Mouse (Mus musculus) kidney, embryonic 16.5 days (tissue): ENCODE measurements around the gene Rnf24. TPM values are rescaled to one million over a fixed set of nuclear protein-coding genes. Genes with fewer than 3 reads are reported as not detected.
"Not testable (repeated sequence)": the region's sequence is repeated elsewhere in the genome, so short reads cannot be mapped to it uniquely, and the experiment has no call there.

Experiments used
- ATAC-seq: fragments of 200-750 bp; cut with Nextera tagmentation; 2 replicates; pipeline ENCODE4 v1.8.0; 2017; ENCODE audit warnings: moderate TSS enrichment; ENCODE audit not compliant: low FRiP score, low TSS enrichment
- H3K27ac ChIP-seq: fragments of 300-500 bp; sonication (generic); 2 replicates; pipeline ENCODE4 v1.5.1; 2014; ENCODE audit warnings: low read length
- H3K27me3 ChIP-seq: fragments of 300-500 bp; sonication (generic); 2 replicates; pipeline ENCODE4 v1.6.1; 2014; ENCODE audit warnings: low read length, control low read depth, mixed read lengths; ENCODE audit not compliant: insufficient read depth
- H3K36me3 ChIP-seq: fragments of 300-500 bp; sonication (generic); 2 replicates; pipeline ENCODE4 v1.6.1; 2014; ENCODE audit warnings: low read length, control low read depth, mixed read lengths; ENCODE audit not compliant: insufficient read depth
- H3K4me1 ChIP-seq: fragments of 300-500 bp; sonication (generic); 2 replicates; pipeline ENCODE4 v1.6.1; 2014; ENCODE audit warnings: low read length, control low read depth, mixed read lengths; ENCODE audit not compliant: insufficient read depth
- H3K4me2 ChIP-seq: fragments of 300-500 bp; sonication (generic); replicated peaks from 2 replicates; pipeline ENCODE4 v1.6.1; 2014; ENCODE audit warnings: low read depth, low read length
- H3K4me3 ChIP-seq: fragments of 300-500 bp; sonication (generic); 2 replicates; pipeline ENCODE4 v1.5.1; 2014; ENCODE audit warnings: mild to moderate bottlenecking, low read length
- H3K9ac ChIP-seq: fragments of 300-500 bp; sonication (generic); replicated peaks from 2 replicates; pipeline ENCODE4 v1.6.1; 2014; ENCODE audit warnings: low read length
- H3K9me3 ChIP-seq: fragments of 300-500 bp; sonication (generic); 2 replicates; pipeline ENCODE4 v1.6.1; 2016; ENCODE audit warnings: low read length, control low read depth
- WGBS: fragments of 180-500 bp; shearing (Covaris S2); extraction: QIAGEN DNeasy Blood & Tissue Kit; methylation state at CpG from one replicate; pipeline ENCODE4 v1.1.7; 2014; 5-methylcytosine and 5-hydroxymethylcytosine counted together
- polyA plus RNA-seq: library from polyadenylated mRNA; unstranded; fragments of >200 nt; fragmentation: Nextera tagmentation; extraction: Ambion mirVana; gene quantifications from 2 replicates; pipeline ENCODE4 v1.2.1, GENCODE M21; 2015

Gene Rnf24
- polyA plus RNA-seq, 1 experiment from 2014 or later = 3.6 TPM

- no peak overlapping the region for H3K9ac ChIP-seq
- 84% methylated on average over 2 of the region's 2 CpGs for WGBS
These were observed 36.5 kb downstream of the Rnf24 start for GRCm38 (mm10) chr2:131316167-131316566.

GRCm38 (mm10) chr2:131309296-131309695 lies 43.4 kb downstream of the Rnf24 start:
- Histone ChIP-seq H3K4me3 (no peak overlapping the region), H3K9ac (no peak overlapping the region), H3K4me1 (no peaks in the 10 kb centered on the region), H3K4me2 (no peak overlapping the region), H3K9me3 (no peaks in the 10 kb centered on the region), H3K36me3 (no peaks in the 10 kb centered on the region), H3K27ac (no peak overlapping the region), H3K27me3 (no peaks in the 10 kb centered on the region)
- WGBS = 47% methylated on average over 6 of the region's 6 CpGs
- ATAC-seq = no peak

More at GRCm38 (mm10) chr2:131316167-131316566, 36.5 kb downstream of the Rnf24 start:
- Histone ChIP-seq H3K4me2 (no peak overlapping the region), H3K4me3 (no peak overlapping the region), H3K27ac (no peak overlapping the region), H3K27me3 (no peaks in the 10 kb centered on the region), H3K36me3 (no peaks in the 10 kb centered on the region), H3K4me1 (0 out of 2 replicates have a peak, but pooled peaks cover under 1% of the 10 kb centered on the region), H3K9me3 (peaks cover 3% of the 10 kb centered on the region; the same call in 1 of the 2 replicates)
- 0 out of 2 replicates have a peak, but pooled peaks have one; percentile 6 for ATAC-seq

GRCm38 (mm10) chr2:131307822-131308221 lies 44.9 kb downstream of the Rnf24 start:
- H3K9ac ChIP-seq = no peak overlapping the region
- H3K27me3 ChIP-seq = no peaks in the 10 kb centered on the region
- no peaks in the 10 kb centered on the region for H3K4me1 ChIP-seq
- H3K27ac ChIP-seq = no peak overlapping the region
- H3K4me3 ChIP-seq = no peak overlapping the region
- H3K9me3 ChIP-seq = no peaks in the 10 kb centered on the region
- 0 out of 2 replicates have a peak, but pooled peaks cover 6% of the 10 kb centered on the region for H3K36me3 ChIP-seq
- ATAC-seq = no peak
- no peak overlapping the region for H3K4me2 ChIP-seq
- WGBS = 82% methylated on average over 2 of the region's 2 CpGs

- no peak for ATAC-seq
- Histone ChIP-seq H3K9ac (no peak overlapping the region), H3K27me3 (no peaks in the 10 kb centered on the region), H3K36me3 (0 out of 2 replicates have a peak, but pooled peaks cover 9% of the 10 kb centered on the region), H3K9me3 (no peaks in the 10 kb centered on the region), H3K4me3 (no peak overlapping the region), H3K4me1 (no peaks in the 10 kb centered on the region), H3K4me2 (no peak overlapping the region), H3K27ac (no peak overlapping the region)
- 65% methylated on average over 5 of the region's 5 CpGs for WGBS
These were observed 45.3 kb downstream of the Rnf24 start for GRCm38 (mm10) chr2:131307391-131307790.

GRCm38 (mm10) chr2:131305226-131305625 lies 47.5 kb downstream of the Rnf24 start:
- not testable (repeated sequence) for ATAC-seq, H3K27me3 ChIP-seq, H3K9me3 ChIP-seq, H3K4me1 ChIP-seq, H3K27ac ChIP-seq, H3K36me3 ChIP-seq, H3K9ac ChIP-seq, H3K4me3 ChIP-seq, H3K4me2 ChIP-seq
- WGBS = 84% methylated on average over 1 of the region's 1 CpGs

- ATAC-seq = no peak
- Histone ChIP-seq H3K4me1 (no peaks in the 10 kb centered on the region), H3K4me2 (no peak overlapping the region), H3K36me3 (0 out of 2 replicates have a peak, but pooled peaks cover 9% of the 10 kb centered on the region), H3K27ac (no peak overlapping the region), H3K9me3 (no peaks in the 10 kb centered on the region), H3K9ac (no peak overlapping the region), H3K27me3 (no peaks in the 10 kb centered on the region), H3K4me3 (no peak overlapping the region)
- 78% methylated on average over 9 of the region's 9 CpGs for WGBS
These were observed 48.2 kb downstream of the Rnf24 start for GRCm38 (mm10) chr2:131304497-131304896.

GRCm38 (mm10) chr2:131301635-131302034 lies 51.1 kb downstream of the Rnf24 start:
- Histone ChIP-seq H3K9me3 (no peaks in the 10 kb centered on the region), H3K4me2 (no peak overlapping the region), H3K27ac (no peak overlapping the region), H3K9ac (no peak overlapping the region), H3K36me3 (peaks cover 21% of the 10 kb centered on the region), H3K4me3 (no peak overlapping the region), H3K4me1 (no peaks in the 10 kb centered on the region), H3K27me3 (no peaks in the 10 kb centered on the region)
- no peak for ATAC-seq

- Histone ChIP-seq H3K4me3 (no peak overlapping the region), H3K27me3 (no peaks in the 10 kb centered on the region), H3K36me3 (peaks cover 32% of the 10 kb centered on the region), H3K4me2 (no peak overlapping the region), H3K4me1 (no peaks in the 10 kb centered on the region), H3K9ac (no peak overlapping the region), H3K9me3 (no peaks in the 10 kb centered on the region), H3K27ac (no peak overlapping the region)
- ATAC-seq = no peak
- WGBS = 88% methylated on average over 2 of the region's 2 CpGs
These were observed 52.2 kb downstream of the Rnf24 start for GRCm38 (mm10) chr2:131300485-131300884.

GRCm38 (mm10) chr2:131298674-131299073 lies 54.0 kb downstream of the Rnf24 start:
- H3K4me3 ChIP-seq, H3K9ac ChIP-seq, ATAC-seq, H3K27me3 ChIP-seq, H3K27ac ChIP-seq, H3K4me2 ChIP-seq, H3K9me3 ChIP-seq, H3K4me1 ChIP-seq: not testable (repeated sequence)
- peaks cover 44% of the 10 kb centered on the region for H3K36me3 ChIP-seq
- 83% methylated on average over 7 of the region's 7 CpGs for WGBS

GRCm38 (mm10) chr2:131296746-131297261 lies 55.9 kb downstream of the Rnf24 start:
- H3K4me3 ChIP-seq = no peak overlapping the region
- ATAC-seq = no peak
- peaks cover 52% of the 10 kb centered on the region for H3K36me3 ChIP-seq
- H3K4me1 ChIP-seq = no peaks in the 10 kb centered on the region
- no peak overlapping the region for H3K27ac ChIP-seq
- H3K9me3 ChIP-seq = no peaks in the 10 kb centered on the region
- H3K4me2 ChIP-seq = no peak overlapping the region
- WGBS = 84% methylated on average over 2 of the region's 2 CpGs
- no peaks in the 10 kb centered on the region for H3K27me3 ChIP-seq
- H3K9ac ChIP-seq = no peak overlapping the region
